Mouse (Mus musculus) heart, adult 18-20 months (tissue): Measurements from ENCODE around the gene Pecr. TPM values are rescaled to one million over a fixed set of nuclear protein-coding genes. Genes with fewer than 3 reads are reported as not detected.
A peak's percentile ranks its signal among the peaks of the same experiment; 100 is the strongest.

Source experiments
- DNase-seq, 2 experiments: peaks; one replicate each; pipeline ENCODE4 v3.0.0; 2021 to 2022; ENCODE audit warnings: mixed read lengths in 1 of 2
- long read RNA-seq, 2 experiments: library from polyadenylated mRNA; stranded (forward); transcript quantifications; one replicate each; pipeline ENCODE4 v2.0.0; 2021
- total RNA-seq, 2 experiments: library from RNA; stranded (reverse); gene quantifications; 2 replicates each; pipeline ENCODE4 v1.2.3; 2021

Pecr gene
- 10 to 100 TPM; 13.4 to 13.6 TPM for total RNA-seq
- long read RNA-seq, experiment 1, transcript Pecr-201 (8 exons, 1,186 nt): major isoform, 15 of 15 reads
- long read RNA-seq, experiment 1, partial matches to known transcripts: 0 of 15 reads
- long read RNA-seq, experiment 1, other reads (novel, unspliced or antisense): 0 of 15 reads
- long read RNA-seq, experiment 2, transcript Pecr-201 (8 exons, 1,186 nt): major isoform, 18 of 20 reads
- long read RNA-seq, experiment 2, partial matches to known transcripts: 0 of 20 reads
- long read RNA-seq, experiment 2, other reads (novel, unspliced or antisense): 2 of 20 reads

GRCm38 (mm10) chr1:72283992-72284485 is at the start of gene Pecr, which contains the start of gene Tmem169:
Gene Pecr (minus strand): TSS chr1:72284314.
Gene Tmem169 (plus strand): TSS chr1:72284369.
- peak; percentile 95 to 97 for DNase-seq

- peak; percentile 38 to 73 for DNase-seq
Measured at GRCm38 (mm10) chr1:72326162-72326821, 42.2 kb upstream of the Pecr start.

GRCm38 (mm10) chr1:72323248-72323647 is 39.1 kb upstream of the Pecr start:
- no peak for DNase-seq

GRCm38 (mm10) chr1:72320759-72321158 is 36.6 kb upstream of the Pecr start:
- DNase-seq: no peak

GRCm38 (mm10) chr1:72316901-72317300 is 32.8 kb upstream of the Pecr start:
- no peak for DNase-seq

- DNase-seq: no peak
Measured at GRCm38 (mm10) chr1:72316409-72316808, 32.3 kb upstream of the Pecr start.

GRCm38 (mm10) chr1:72315447-72315846 is 31.3 kb upstream of the Pecr start:
- DNase-seq: no peak

GRCm38 (mm10) chr1:72313399-72314039 is 29.4 kb upstream of the Pecr start:
- peak in 1 of 2 experiments; percentile 49 for DNase-seq

- DNase-seq: no peak
Measured at GRCm38 (mm10) chr1:72312701-72313398, 28.7 kb upstream of the Pecr start.

GRCm38 (mm10) chr1:72309744-72310424 is 25.8 kb upstream of the Pecr start:
- DNase-seq: no peak

GRCm38 (mm10) chr1:72308919-72309318 is 24.8 kb upstream of the Pecr start:
- no peak for DNase-seq

- DNase-seq: peak; percentile 92 to 94
Measured at GRCm38 (mm10) chr1:72307317-72307798, 23.2 kb upstream of the Pecr start, which contains the start of gene Xrcc5. Gene Xrcc5 (plus strand): TSS chr1:72307421.

- peak in 1 of 2 experiments; percentile 20 for DNase-seq
Measured at GRCm38 (mm10) chr1:72306679-72307181, 22.6 kb upstream of the Pecr start.

- no peak for DNase-seq
Measured at GRCm38 (mm10) chr1:72306241-72306640, 22.1 kb upstream of the Pecr start.

- DNase-seq: no peak
Measured at GRCm38 (mm10) chr1:72301845-72302244, 17.7 kb upstream of the Pecr start.

GRCm38 (mm10) chr1:72295746-72296145 is 11.6 kb upstream of the Pecr start:
- DNase-seq: no peak

- no peak for DNase-seq
Measured at GRCm38 (mm10) chr1:72293869-72294663, 10.0 kb upstream of the Pecr start.

- no peak for DNase-seq
Measured at GRCm38 (mm10) chr1:72291925-72292324, 7.8 kb upstream of the Pecr start.

- DNase-seq: no peak
Measured at GRCm38 (mm10) chr1:72291421-72291820, 7.3 kb upstream of the Pecr start.

- no peak for DNase-seq
Measured at GRCm38 (mm10) chr1:72290896-72291295, 6.8 kb upstream of the Pecr start.
